Mouse (Mus musculus) megakaryocyte, embryonic 14.5 days (primary cell): ENCODE data around the gene Cd5. TPM values are rescaled to one million over a fixed set of nuclear protein-coding genes. Genes with fewer than 3 reads are reported as not detected.

ENCODE experiments used
- H3K27me3 ChIP-seq: replicated peaks from 2 replicates; pipeline ENCODE3; 2012; ENCODE audit warnings: inconsistent platforms
- H3K36me3 ChIP-seq: replicated peaks from 2 replicates; pipeline ENCODE3; 2012; ENCODE audit warnings: low read length, inconsistent platforms, mixed read lengths
- H3K4me1 ChIP-seq: 2 replicates; pipeline ENCODE4 v1.6.1; 2012; ENCODE audit warnings: inconsistent platforms
- H3K4me3 ChIP-seq: replicated peaks from 2 replicates; pipeline ENCODE3; 2012; ENCODE audit warnings: moderate library complexity, mild to moderate bottlenecking, inconsistent platforms
- H3K9me3 ChIP-seq: 2 replicates; pipeline ENCODE4 v1.6.1; 2012; ENCODE audit warnings: inconsistent platforms
- FLI1 ChIP-seq: IDR thresholded peaks from 2 replicates; pipeline ENCODE4 v1.6.1; 2012; ENCODE audit warnings: low read length, inconsistent platforms, mixed read lengths
- GATA1 ChIP-seq: IDR thresholded peaks from 3 replicates; pipeline ENCODE4 v1.6.1; 2012; ENCODE audit warnings: mixed read lengths, low read length, inconsistent platforms, borderline replicate concordance
- polyA plus RNA-seq: library from polyadenylated mRNA; stranded (reverse); fragments of >175 nt; gene quantifications from 2 replicates; pipeline ENCODE4 v1.2.3, GENCODE M21; 2012; ENCODE audit warnings: low replicate concordance; ENCODE audit not compliant: insufficient read depth

Cd5 gene
- polyA plus RNA-seq, 1 experiment, result not detected

- Histone ChIP-seq H3K36me3 (no peaks in the 10 kb centered on the region), H3K9me3 (no peaks in the 10 kb centered on the region), H3K4me1 (peaks cover under 1% of the 10 kb centered on the region; the same call in 1 of the 2 replicates), H3K27me3 (peaks cover 34% of the 10 kb centered on the region), H3K4me3 (no peak overlapping the region)
- TF ChIP-seq FLI1 (no peak), GATA1 (no peak)
Measured at GRCm38 (mm10) chr19:10747718-10748117, 8.9 kb upstream of the Cd5 start.

- Histone ChIP-seq H3K27me3 (peaks cover 39% of the 10 kb centered on the region), H3K4me1 (peaks cover 6% of the 10 kb centered on the region), H3K36me3 (no peaks in the 10 kb centered on the region), H3K4me3 (no peak overlapping the region), H3K9me3 (no peaks in the 10 kb centered on the region)
- TF ChIP-seq GATA1, result no peak
- TF ChIP-seq FLI1, result no peak
Measured at GRCm38 (mm10) chr19:10747182-10747581, 8.4 kb upstream of the Cd5 start.

GRCm38 (mm10) chr19:10742565-10742964, 3.8 kb upstream of the Cd5 start:
- TF ChIP-seq GATA1 (no peak), FLI1 (no peak)
- peaks cover 46% of the 10 kb centered on the region for H3K27me3 ChIP-seq
- H3K9me3 ChIP-seq, result no peaks in the 10 kb centered on the region
- H3K4me3 ChIP-seq, result no peak overlapping the region
- peaks cover 16% of the 10 kb centered on the region for H3K4me1 ChIP-seq
- no peaks in the 10 kb centered on the region for H3K36me3 ChIP-seq

GRCm38 (mm10) chr19:10742145-10742544, 3.3 kb upstream of the Cd5 start:
- Histone ChIP-seq H3K27me3 (peaks cover 45% of the 10 kb centered on the region), H3K9me3 (no peaks in the 10 kb centered on the region), H3K36me3 (no peaks in the 10 kb centered on the region), H3K4me1 (peaks cover 16% of the 10 kb centered on the region), H3K4me3 (no peak overlapping the region)
- TF ChIP-seq GATA1 (no peak), FLI1 (no peak)

- Histone ChIP-seq H3K27me3 (peaks cover 45% of the 10 kb centered on the region), H3K4me1 (peaks cover 16% of the 10 kb centered on the region), H3K4me3 (no peak overlapping the region), H3K9me3 (no peaks in the 10 kb centered on the region), H3K36me3 (no peaks in the 10 kb centered on the region)
- no peak for TF ChIP-seq FLI1
- TF ChIP-seq GATA1, result no peak
Measured at GRCm38 (mm10) chr19:10740641-10741440, 2.0 kb upstream of the Cd5 start.

GRCm38 (mm10) chr19:10739916-10740315, 1.1 kb upstream of the Cd5 start:
- TF ChIP-seq FLI1 (no peak), GATA1 (no peak)
- Histone ChIP-seq H3K27me3 (peaks cover 52% of the 10 kb centered on the region), H3K36me3 (no peaks in the 10 kb centered on the region), H3K9me3 (no peaks in the 10 kb centered on the region), H3K4me3 (no peak overlapping the region), H3K4me1 (peaks cover 16% of the 10 kb centered on the region)

GRCm38 (mm10) chr19:10738038-10738437, 764 bp downstream of the Cd5 start:
- Histone ChIP-seq H3K9me3 (no peaks in the 10 kb centered on the region), H3K36me3 (no peaks in the 10 kb centered on the region), H3K4me3 (no peak overlapping the region), H3K27me3 (peaks cover 58% of the 10 kb centered on the region), H3K4me1 (peaks cover 16% of the 10 kb centered on the region)
- TF ChIP-seq GATA1 (no peak), FLI1 (no peak)

- Histone ChIP-seq H3K4me1 (peaks cover 8% of the 10 kb centered on the region), H3K4me3 (no peak overlapping the region), H3K9me3 (no peaks in the 10 kb centered on the region), H3K27me3 (peaks cover 51% of the 10 kb centered on the region), H3K36me3 (no peaks in the 10 kb centered on the region)
- TF ChIP-seq FLI1, result no peak
Measured at GRCm38 (mm10) chr19:10735861-10736260, 2.9 kb downstream of the Cd5 start.

- no peak overlapping the region for H3K4me3 ChIP-seq
- peaks cover 4% of the 10 kb centered on the region; the same call in 1 of the 2 replicates for H3K4me1 ChIP-seq
- TF ChIP-seq GATA1, result no peak
- no peak for TF ChIP-seq FLI1
- H3K9me3 ChIP-seq, result no peaks in the 10 kb centered on the region
- no peaks in the 10 kb centered on the region for H3K36me3 ChIP-seq
- peaks cover 55% of the 10 kb centered on the region for H3K27me3 ChIP-seq
Measured at GRCm38 (mm10) chr19:10735061-10735460, 3.7 kb downstream of the Cd5 start.

GRCm38 (mm10) chr19:10734554-10734953, 4.2 kb downstream of the Cd5 start:
- peaks cover 57% of the 10 kb centered on the region for H3K27me3 ChIP-seq
- H3K36me3 ChIP-seq, result no peaks in the 10 kb centered on the region
- no peak for TF ChIP-seq GATA1
- TF ChIP-seq FLI1, result no peak
- H3K4me3 ChIP-seq, result no peak overlapping the region
- no peaks in the 10 kb centered on the region for H3K9me3 ChIP-seq
- peaks cover 4% of the 10 kb centered on the region; the same call in 1 of the 2 replicates for H3K4me1 ChIP-seq
